Mouse (Mus musculus): ENCODE data around the gene Ddx20. TPM values are rescaled to one million over a fixed set of nuclear protein-coding genes. Genes with fewer than 3 reads are reported as not detected.

Ddx20 gene
- polyA plus RNA-seq, 1 experiment from 2014 or later = 41.0 TPM

GRCm38 (mm10) chr3:105633021-105633420 lies 54.4 kb downstream of the Ddx20 start:
- Histone ChIP-seq H3K27ac (ENCODE audit: low read depth, low read length) (no peak overlapping the region), H3K27me3 (replicated peaks; ENCODE audit: control insufficient read depth, insufficient read depth, low read length) (no peaks in the 10 kb centered on the region), H3K9me3 (ENCODE audit: control insufficient read depth, low read length) (no peaks in the 10 kb centered on the region), H3K4me2 (no peak overlapping the region), H3K4me1 (replicated peaks; ENCODE audit: control insufficient read depth, insufficient read depth, low read length) (no peaks in the 10 kb centered on the region), H3K36me3 (ENCODE audit: control insufficient read depth, insufficient read depth, low read length) (no peaks in the 10 kb centered on the region), H3K4me3 (ENCODE audit: low read depth, low read length) (no peak overlapping the region), H3K9ac (ENCODE audit: low read depth, low read length) (no peak overlapping the region)
- ATAC-seq (replicated peaks; ENCODE audit: low FRiP score) = no peak
- DNase-seq (ENCODE audit: low spot score) = no peak
- 86% methylated on average over 3 of the region's 3 CpGs for WGBS

GRCm38 (mm10) chr3:105632296-105632695 lies 55.1 kb downstream of the Ddx20 start:
- H3K27ac ChIP-seq (ENCODE audit: low read depth, low read length) = no peak overlapping the region
- no peaks in the 10 kb centered on the region for H3K27me3 ChIP-seq (replicated peaks; ENCODE audit: control insufficient read depth, insufficient read depth, low read length)
- no peak overlapping the region for H3K9ac ChIP-seq (ENCODE audit: low read depth, low read length)
- H3K9me3 ChIP-seq (ENCODE audit: control insufficient read depth, low read length) = no peaks in the 10 kb centered on the region
- no peak for DNase-seq (ENCODE audit: low spot score)
- no peaks in the 10 kb centered on the region for H3K36me3 ChIP-seq (ENCODE audit: control insufficient read depth, insufficient read depth, low read length)
- H3K4me2 ChIP-seq = no peak overlapping the region
- ATAC-seq (replicated peaks; ENCODE audit: low FRiP score) = no peak
- no peak overlapping the region for H3K4me3 ChIP-seq (ENCODE audit: low read depth, low read length)
- 69% methylated on average over 2 of the region's 2 CpGs for WGBS
- H3K4me1 ChIP-seq (replicated peaks; ENCODE audit: control insufficient read depth, insufficient read depth, low read length) = no peaks in the 10 kb centered on the region

Other genes with a start within 250 kb of the Ddx20 start
- gene Kcnd3, start 235.2 kb downstream of the Ddx20 start, polyA plus RNA-seq (2014; fragmentation: Nextera tagmentation; extraction: Ambion mirVana) = 0.22 and 0.37 TPM in 2 replicates
- gene Inka2, start 17.0 kb upstream of the Ddx20 start, polyA plus RNA-seq (2014; fragmentation: Nextera tagmentation; extraction: Ambion mirVana) = 0.23 and 0.36 TPM in 2 replicates
- 114 and 121 TPM in 2 replicates for gene Rap1a, start 113.8 kb upstream of the Ddx20 start, polyA plus RNA-seq (2014; fragmentation: Nextera tagmentation; extraction: Ambion mirVana)
- gene Adora3, start 183.3 kb upstream of the Ddx20 start, polyA plus RNA-seq (2014; fragmentation: Nextera tagmentation; extraction: Ambion mirVana) = 0.36 and 0.92 TPM in 2 replicates
- 0.26 and 0.27 TPM in 2 replicates for gene Tmigd3, start 183.3 kb upstream of the Ddx20 start, polyA plus RNA-seq (2014; fragmentation: Nextera tagmentation; extraction: Ambion mirVana)
- 5.6 and 5.9 TPM in 2 replicates for gene I830077J02Rik, start 245.1 kb upstream of the Ddx20 start, polyA plus RNA-seq (2014; fragmentation: Nextera tagmentation; extraction: Ambion mirVana)

All from liver, embryonic 11.5 days (tissue).